Mouse (Mus musculus): ENCODE results near the gene Ss18l2. TPM values are rescaled to one million over a fixed set of nuclear protein-coding genes. Genes with fewer than 3 reads are reported as not detected.
A peak's percentile ranks its signal among the peaks of the same experiment; 100 is the strongest.

Gene Ss18l2
- polyA plus RNA-seq (2014; fragmentation: Nextera tagmentation; extraction: Ambion mirVana), result 111 and 152 TPM in 2 replicates

DNA sequence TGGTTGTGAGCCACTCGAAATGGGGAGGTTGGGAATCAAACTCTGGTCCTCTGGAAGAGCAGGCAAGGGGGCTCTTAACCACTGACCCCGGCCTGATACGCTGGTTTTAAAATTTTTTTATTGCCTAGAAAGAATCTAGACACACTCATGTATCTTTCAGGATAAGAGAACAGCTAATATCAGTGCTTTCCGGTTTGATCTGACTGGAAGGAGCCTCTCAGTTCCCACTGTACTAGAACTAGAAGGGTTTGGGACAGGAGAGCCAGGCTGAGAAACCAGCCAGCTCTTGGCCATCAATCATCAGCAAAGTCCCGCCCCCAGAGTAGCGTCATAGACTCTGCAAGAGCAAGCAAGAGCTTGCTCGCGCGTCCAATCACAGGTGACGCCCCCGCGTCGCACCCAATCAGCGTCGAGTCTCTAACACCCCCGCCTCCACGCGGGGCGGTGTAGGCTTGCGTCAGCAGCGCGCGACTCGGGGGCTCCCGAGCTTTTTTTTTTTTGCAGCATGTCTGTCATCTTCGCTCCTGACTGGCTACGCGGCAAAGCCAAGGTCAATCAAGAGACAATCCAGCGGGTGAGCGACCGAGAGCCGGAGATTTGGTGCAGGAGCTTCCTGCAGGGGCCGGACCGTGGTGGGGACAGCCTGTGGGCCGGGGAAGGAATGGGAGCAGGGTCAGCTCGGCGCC is at the start of gene Ss18l2:
Ss18l2 (plus strand) TSS at position 432 of the 686 bp plus-strand sequence.
- Histone ChIP-seq H3K36me3 (ENCODE audit: control insufficient read depth, insufficient read depth, low read length) (peaks cover 8% of the 10 kb centered on the region), H3K27me3 (ENCODE audit: control insufficient read depth, insufficient read depth, low read length) (no peaks in the 10 kb centered on the region), H3K9me3 (ENCODE audit: control insufficient read depth, low read length) (no peaks in the 10 kb centered on the region), H3K27ac (ENCODE audit: low read depth, low read length) (peak within 1 kb of the TSS; percentile 88), H3K4me3 (ENCODE audit: low read length) (peak within 1 kb of the TSS; percentile 82), H3K9ac (ENCODE audit: low read depth, low read length) (peak within 1 kb of the TSS; percentile 88), H3K4me1 (ENCODE audit: control insufficient read depth, insufficient read depth, low read length) (peaks cover 31% of the 10 kb centered on the region), H3K4me2 (replicated peaks; ENCODE audit: low read depth, low read length) (peak within 1 kb of the TSS; percentile 68)
- ATAC-seq (ENCODE audit: low FRiP score, low TSS enrichment), result peak; percentile 94
- 5% methylated on average over 37 of the region's 37 CpGs for WGBS

GRCm38 (mm10) chr9:121663467-121663866 is 46.7 kb upstream of the Ss18l2 start:
- Histone ChIP-seq H3K4me1 (ENCODE audit: control insufficient read depth, insufficient read depth, low read length) (peaks cover 4% of the 10 kb centered on the region; the same call in 1 of the 2 replicates), H3K9me3 (ENCODE audit: control insufficient read depth, low read length) (no peaks in the 10 kb centered on the region), H3K9ac (ENCODE audit: low read depth, low read length) (no peak overlapping the region), H3K4me3 (ENCODE audit: low read length) (no peak overlapping the region), H3K27me3 (ENCODE audit: control insufficient read depth, insufficient read depth, low read length) (peaks cover 9% of the 10 kb centered on the region), H3K36me3 (ENCODE audit: control insufficient read depth, insufficient read depth, low read length) (no peaks in the 10 kb centered on the region), H3K4me2 (replicated peaks; ENCODE audit: low read depth, low read length) (no peak overlapping the region), H3K27ac (ENCODE audit: low read depth, low read length) (no peak overlapping the region)
- WGBS, result 70% methylated on average over 6 of the region's 6 CpGs
- ATAC-seq (ENCODE audit: low FRiP score, low TSS enrichment), result no peak

GRCm38 (mm10) chr9:121664104-121664503 is 46.0 kb upstream of the Ss18l2 start:
- Histone ChIP-seq H3K36me3 (ENCODE audit: control insufficient read depth, insufficient read depth, low read length) (no peaks in the 10 kb centered on the region), H3K4me1 (ENCODE audit: control insufficient read depth, insufficient read depth, low read length) (peaks cover 9% of the 10 kb centered on the region; the same call in 1 of the 2 replicates), H3K4me2 (replicated peaks; ENCODE audit: low read depth, low read length) (no peak overlapping the region), H3K27ac (ENCODE audit: low read depth, low read length) (no peak overlapping the region), H3K4me3 (ENCODE audit: low read length) (no peak overlapping the region), H3K9me3 (ENCODE audit: control insufficient read depth, low read length) (no peaks in the 10 kb centered on the region), H3K9ac (ENCODE audit: low read depth, low read length) (no peak overlapping the region), H3K27me3 (ENCODE audit: control insufficient read depth, insufficient read depth, low read length) (peaks cover 15% of the 10 kb centered on the region)
- ATAC-seq (ENCODE audit: low FRiP score, low TSS enrichment), result no peak
- 76% methylated on average over 5 of the region's 5 CpGs for WGBS

DNA sequence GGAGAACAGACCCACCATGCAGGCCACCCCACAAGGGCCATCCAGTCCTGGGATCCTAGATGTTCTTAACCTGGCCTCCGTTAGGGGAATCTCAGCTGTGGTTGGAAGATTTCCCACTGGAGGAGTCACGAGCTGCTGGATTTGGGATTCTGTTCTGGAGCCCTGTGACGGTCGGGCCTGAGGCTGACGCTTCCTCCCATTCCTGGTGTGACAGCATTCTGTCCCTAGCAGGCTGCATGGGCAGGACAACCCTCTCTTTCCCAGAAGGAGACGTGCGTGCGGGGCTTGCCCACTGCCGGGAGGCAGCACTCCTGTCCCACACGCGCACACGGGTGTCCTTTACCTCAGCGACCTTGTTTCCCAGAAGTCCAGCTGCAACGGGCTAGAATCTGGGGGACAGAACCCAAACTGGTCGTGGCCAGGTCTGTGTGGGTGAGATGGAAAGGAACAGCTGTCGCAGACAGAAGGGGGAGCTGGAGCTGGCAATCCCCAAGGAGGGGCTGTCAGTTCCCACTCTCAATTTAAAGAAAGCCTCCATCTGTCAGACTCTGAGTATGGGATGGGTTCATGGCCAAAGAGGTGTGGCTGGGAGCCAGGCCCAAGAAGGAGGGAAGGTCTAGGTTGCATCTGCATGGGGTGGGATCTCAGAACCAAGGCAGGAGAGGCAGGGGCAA is 43.0 kb upstream of the Ss18l2 start:
- no peaks in the 10 kb centered on the region for H3K36me3 ChIP-seq (ENCODE audit: control insufficient read depth, insufficient read depth, low read length)
- H3K27ac ChIP-seq (ENCODE audit: low read depth, low read length), result no peak overlapping the region
- no peak overlapping the region for H3K4me2 ChIP-seq (replicated peaks; ENCODE audit: low read depth, low read length)
- H3K9ac ChIP-seq (ENCODE audit: low read depth, low read length), result no peak overlapping the region
- H3K27me3 ChIP-seq (ENCODE audit: control insufficient read depth, insufficient read depth, low read length), result peaks cover 30% of the 10 kb centered on the region
- no peak overlapping the region for H3K4me3 ChIP-seq (ENCODE audit: low read length)
- peaks cover 10% of the 10 kb centered on the region; the same call in 1 of the 2 replicates for H3K4me1 ChIP-seq (ENCODE audit: control insufficient read depth, insufficient read depth, low read length)
- 60% methylated on average over 16 of the region's 16 CpGs for WGBS
- no peak for ATAC-seq (ENCODE audit: low FRiP score, low TSS enrichment)
- H3K9me3 ChIP-seq (ENCODE audit: control insufficient read depth, low read length), result no peaks in the 10 kb centered on the region

GRCm38 (mm10) chr9:121667822-121668221 is 42.3 kb upstream of the Ss18l2 start:
- H3K4me3 ChIP-seq (ENCODE audit: low read length), result no peak overlapping the region
- no peak for ATAC-seq (ENCODE audit: low FRiP score, low TSS enrichment)
- H3K27ac ChIP-seq (ENCODE audit: low read depth, low read length), result no peak overlapping the region
- peaks cover 30% of the 10 kb centered on the region for H3K27me3 ChIP-seq (ENCODE audit: control insufficient read depth, insufficient read depth, low read length)
- H3K4me1 ChIP-seq (ENCODE audit: control insufficient read depth, insufficient read depth, low read length), result peaks cover 10% of the 10 kb centered on the region; the same call in 1 of the 2 replicates
- WGBS, result 81% methylated on average over 11 of the region's 11 CpGs
- H3K36me3 ChIP-seq (ENCODE audit: control insufficient read depth, insufficient read depth, low read length), result no peaks in the 10 kb centered on the region
- no peak overlapping the region for H3K9ac ChIP-seq (ENCODE audit: low read depth, low read length)
- H3K4me2 ChIP-seq (replicated peaks; ENCODE audit: low read depth, low read length), result no peak overlapping the region
- no peaks in the 10 kb centered on the region for H3K9me3 ChIP-seq (ENCODE audit: control insufficient read depth, low read length)

- no peaks in the 10 kb centered on the region for H3K9me3 ChIP-seq (ENCODE audit: control insufficient read depth, low read length)
- H3K27ac ChIP-seq (ENCODE audit: low read depth, low read length), result no peak overlapping the region
- ATAC-seq (ENCODE audit: low FRiP score, low TSS enrichment), result peak; percentile 75
- H3K4me1 ChIP-seq (ENCODE audit: control insufficient read depth, insufficient read depth, low read length), result peaks cover 10% of the 10 kb centered on the region; the same call in 1 of the 2 replicates
- WGBS, result under 1% methylated on average over 28 of the region's 28 CpGs
- no peaks in the 10 kb centered on the region for H3K36me3 ChIP-seq (ENCODE audit: control insufficient read depth, insufficient read depth, low read length)
- H3K27me3 ChIP-seq (ENCODE audit: control insufficient read depth, insufficient read depth, low read length), result peaks cover 30% of the 10 kb centered on the region
- H3K9ac ChIP-seq (ENCODE audit: low read depth, low read length), result peak overlapping the region; percentile 45
- H3K4me2 ChIP-seq (replicated peaks; ENCODE audit: low read depth, low read length), result peak overlapping the region; percentile 55
- H3K4me3 ChIP-seq (ENCODE audit: low read length), result peak overlapping the region; percentile 30
Observed at GRCm38 (mm10) chr9:121669348-121669791, 40.8 kb upstream of the Ss18l2 start.

GRCm38 (mm10) chr9:121671300-121671699 is 38.8 kb upstream of the Ss18l2 start:
- no peak overlapping the region for H3K27ac ChIP-seq (ENCODE audit: low read depth, low read length)
- H3K4me2 ChIP-seq (replicated peaks; ENCODE audit: low read depth, low read length), result no peak overlapping the region
- 27% methylated on average over 7 of the region's 7 CpGs for WGBS
- no peaks in the 10 kb centered on the region for H3K36me3 ChIP-seq (ENCODE audit: control insufficient read depth, insufficient read depth, low read length)
- H3K9ac ChIP-seq (ENCODE audit: low read depth, low read length), result no peak overlapping the region
- ATAC-seq (ENCODE audit: low FRiP score, low TSS enrichment), result no peak
- no peaks in the 10 kb centered on the region for H3K9me3 ChIP-seq (ENCODE audit: control insufficient read depth, low read length)
- peaks cover 30% of the 10 kb centered on the region for H3K27me3 ChIP-seq (ENCODE audit: control insufficient read depth, insufficient read depth, low read length)
- peaks cover 10% of the 10 kb centered on the region; the same call in 1 of the 2 replicates for H3K4me1 ChIP-seq (ENCODE audit: control insufficient read depth, insufficient read depth, low read length)
- no peak overlapping the region for H3K4me3 ChIP-seq (ENCODE audit: low read length)

GRCm38 (mm10) chr9:121672311-121672710 is 37.8 kb upstream of the Ss18l2 start:
- ATAC-seq (ENCODE audit: low FRiP score, low TSS enrichment), result no peak
- no peak overlapping the region for H3K4me2 ChIP-seq (replicated peaks; ENCODE audit: low read depth, low read length)
- peaks cover 30% of the 10 kb centered on the region; the same call in 1 of the 2 replicates for H3K27me3 ChIP-seq (ENCODE audit: control insufficient read depth, insufficient read depth, low read length)
- no peak overlapping the region for H3K27ac ChIP-seq (ENCODE audit: low read depth, low read length)
- no peak overlapping the region for H3K9ac ChIP-seq (ENCODE audit: low read depth, low read length)
- peaks cover 5% of the 10 kb centered on the region; the same call in 1 of the 2 replicates for H3K4me1 ChIP-seq (ENCODE audit: control insufficient read depth, insufficient read depth, low read length)
- H3K36me3 ChIP-seq (ENCODE audit: control insufficient read depth, insufficient read depth, low read length), result no peaks in the 10 kb centered on the region
- H3K4me3 ChIP-seq (ENCODE audit: low read length), result no peak overlapping the region
- H3K9me3 ChIP-seq (ENCODE audit: control insufficient read depth, low read length), result no peaks in the 10 kb centered on the region
- 53% methylated on average over 5 of the region's 5 CpGs for WGBS

DNA sequence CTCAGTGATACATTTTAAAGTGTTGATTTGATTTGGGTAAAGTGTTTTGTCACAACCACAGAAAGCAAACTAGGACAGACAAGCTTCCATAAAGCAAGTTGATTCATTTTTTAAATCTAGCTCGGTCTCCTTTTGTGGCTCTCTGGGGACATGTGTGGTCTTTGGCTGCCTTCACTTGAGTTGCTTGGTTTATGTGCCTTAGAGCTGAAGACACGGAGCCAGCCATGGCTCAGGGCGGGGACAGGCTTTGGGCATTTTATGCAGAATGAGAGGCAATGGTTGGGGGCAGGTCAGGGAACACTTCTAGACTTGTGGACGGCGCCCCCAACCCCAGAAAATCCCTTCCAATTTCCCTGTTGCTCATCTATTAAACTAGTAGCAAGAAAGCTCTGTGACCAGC is 36.4 kb upstream of the Ss18l2 start:
- Histone ChIP-seq H3K27me3 (ENCODE audit: control insufficient read depth, insufficient read depth, low read length) (peaks cover 19% of the 10 kb centered on the region; the same call in 1 of the 2 replicates), H3K9ac (ENCODE audit: low read depth, low read length) (no peak overlapping the region), H3K4me2 (replicated peaks; ENCODE audit: low read depth, low read length) (no peak overlapping the region), H3K36me3 (ENCODE audit: control insufficient read depth, insufficient read depth, low read length) (no peaks in the 10 kb centered on the region), H3K27ac (ENCODE audit: low read depth, low read length) (no peak overlapping the region), H3K9me3 (ENCODE audit: control insufficient read depth, low read length) (no peaks in the 10 kb centered on the region), H3K4me1 (ENCODE audit: control insufficient read depth, insufficient read depth, low read length) (peaks cover 5% of the 10 kb centered on the region; the same call in 1 of the 2 replicates), H3K4me3 (ENCODE audit: low read length) (no peak overlapping the region)
- no peak for ATAC-seq (ENCODE audit: low FRiP score, low TSS enrichment)
- WGBS, result 78% methylated on average over 5 of the region's 5 CpGs
